Mouse (Mus musculus) heart, embryonic 13.5 days (tissue): ENCODE measurements around the gene Grk6. TPM values are rescaled to one million over a fixed set of nuclear protein-coding genes. Genes with fewer than 3 reads are reported as not detected.
A peak's percentile ranks its signal among the peaks of the same experiment; 100 is the strongest.

ENCODE experiments used
- microRNA-seq: library from miRNA; unstranded; fragments of <30 nt; microRNA quantifications from one replicate; pipeline ENCODE4, GENCODE M21; 2016
- polyA plus RNA-seq: library from polyadenylated mRNA; unstranded; fragments of >200 nt; fragmentation: Nextera tagmentation; extraction: Ambion mirVana; gene quantifications from 2 replicates; pipeline ENCODE4 v1.2.1, GENCODE M21; 2015

Gene Grk6
- polyA plus RNA-seq, 1 experiment from 2014 or later: 16.7 TPM

Small RNAs within 50 kb of the gene (microRNA-seq; reads per million reads assigned to microRNA genes)
- 0.82 reads per million for gene Mir6943
- 25.5 reads per million, percentile 38 among the genes with 10 or more reads in this experiment for gene Mir6944
- 8.0 reads per million, percentile 23 among the genes with 10 or more reads in this experiment for gene Mir6945

Other genes with a start within 250 kb of the Grk6 start
- 41.4 and 43.4 TPM in 2 replicates for gene Nsd1, start 235.3 kb upstream of the Grk6 start, polyA plus RNA-seq
- gene Prelid1, start 124.6 kb upstream of the Grk6 start, polyA plus RNA-seq: 355 and 381 TPM in 2 replicates
- gene Rab24, start 123.1 kb upstream of the Grk6 start, polyA plus RNA-seq: 54.3 and 62.8 TPM in 2 replicates
- gene Mxd3, start 115.2 kb upstream of the Grk6 start, polyA plus RNA-seq: 21.1 and 22.1 TPM in 2 replicates
- 73.5 and 81.7 TPM in 2 replicates for gene Lman2, start 82.3 kb upstream of the Grk6 start, polyA plus RNA-seq
- 0.32 TPM in 2 replicates for gene Rgs14, start 75.3 kb upstream of the Grk6 start, polyA plus RNA-seq
- not detected in 2 replicates for gene Slc34a1, start 46.9 kb upstream of the Grk6 start, polyA plus RNA-seq
- gene Pfn3, start 29.8 kb upstream of the Grk6 start, polyA plus RNA-seq: not detected in 2 replicates
- 0.28 and 2.2 TPM in 2 replicates for gene F12, start 18.3 kb upstream of the Grk6 start, polyA plus RNA-seq
- not detected in 2 replicates for gene Prr7, start 19.2 kb downstream of the Grk6 start, polyA plus RNA-seq
- gene Dbn1, start 43.0 kb downstream of the Grk6 start, polyA plus RNA-seq: 83.8 and 84.9 TPM in 2 replicates
- 402 and 437 TPM in 2 replicates for gene Pdlim7, start 68.6 kb downstream of the Grk6 start, polyA plus RNA-seq
- gene Dok3, start 84.2 kb downstream of the Grk6 start, polyA plus RNA-seq: 1.1 and 1.2 TPM in 2 replicates
- gene Ddx41, start 91.6 kb downstream of the Grk6 start, polyA plus RNA-seq: 29.6 and 30.6 TPM in 2 replicates
- 19.9 and 23.7 TPM in 2 replicates for gene Fam193b, start 126.0 kb downstream of the Grk6 start, polyA plus RNA-seq
- 102 and 121 TPM in 2 replicates for gene Tmed9, start 128.7 kb downstream of the Grk6 start, polyA plus RNA-seq
- 20.6 and 21.2 TPM in 2 replicates for gene B4galt7, start 154.8 kb downstream of the Grk6 start, polyA plus RNA-seq
- gene Caml, start 177.9 kb downstream of the Grk6 start, polyA plus RNA-seq: 30.9 and 36.8 TPM in 2 replicates
- 18.7 and 18.8 TPM in 2 replicates for gene Ddx46, start 190.0 kb downstream of the Grk6 start, polyA plus RNA-seq
- 51.5 and 53.4 TPM in 2 replicates for gene B230219D22Rik, start 248.1 kb downstream of the Grk6 start, polyA plus RNA-seq